Mouse (Mus musculus) G1E (cell line): ENCODE data around the gene Supt5. TPM values are rescaled to one million over a fixed set of nuclear protein-coding genes. Genes with fewer than 3 reads are reported as not detected.
"Not testable (repeated sequence)": the region's sequence is repeated elsewhere in the genome, so short reads cannot be mapped to it uniquely, and the experiment has no call there.

ENCODE experiments used
- ATAC-seq: 2 replicates; pipeline ENCODE4 v1.8.0; 2016; ENCODE audit warnings: mild to moderate bottlenecking; ENCODE audit not compliant: insufficient number of reproducible peaks, poor library complexity, low FRiP score, severe bottlenecking; ENCODE audit errors: extremely low read depth
- DNase-seq: peaks from one replicate; pipeline ENCODE4 v3.0.0; 2012; ENCODE audit warnings: low spot score
- H3K27me3 ChIP-seq: 2 replicates; pipeline ENCODE4 v1.6.1; 2012; ENCODE audit warnings: mild to moderate bottlenecking, low read length, inconsistent platforms; ENCODE audit not compliant: insufficient read depth
- H3K36me3 ChIP-seq: replicated peaks from 2 replicates; pipeline ENCODE3; 2012; ENCODE audit warnings: mild to moderate bottlenecking, inconsistent platforms
- H3K4me1 ChIP-seq: 2 replicates; pipeline ENCODE4 v1.6.1; 2012; ENCODE audit warnings: low read depth, low read length, inconsistent platforms, mixed read lengths; ENCODE audit not compliant: insufficient read depth
- H3K4me3 ChIP-seq: 2 replicates; pipeline ENCODE4 v1.5.1; 2012; ENCODE audit warnings: low read depth, mild to moderate bottlenecking, inconsistent platforms, low read length, moderate library complexity, mixed read lengths
- H3K9me3 ChIP-seq: replicated peaks from 2 replicates; pipeline ENCODE4 v1.6.1; 2012; ENCODE audit warnings: inconsistent platforms
- CTCF ChIP-seq: IDR thresholded peaks from 2 replicates; pipeline ENCODE4 v1.5.1; 2012; ENCODE audit warnings: low read depth, low read length, inconsistent platforms, mixed read lengths
- GATA1 ChIP-seq: IDR thresholded peaks from 2 replicates; pipeline ENCODE4 v1.6.1; 2012; ENCODE audit warnings: borderline replicate concordance, low read length, inconsistent platforms, mixed read lengths
- GATA2 ChIP-seq: IDR thresholded peaks from 2 replicates; pipeline ENCODE4 v1.6.1; 2012; ENCODE audit warnings: low read depth, low read length, inconsistent platforms, borderline replicate concordance
- POLR2AphosphoS5 ChIP-seq: IDR thresholded peaks from 2 replicates; pipeline ENCODE4 v1.6.1; 2012; ENCODE audit warnings: low read depth, low read length, inconsistent platforms; ENCODE audit not compliant: insufficient replicate concordance
- TAL1 ChIP-seq: conservative IDR thresholded peaks from 2 replicates; pipeline ENCODE4 v1.6.1; 2012; ENCODE audit warnings: low read depth, low read length, inconsistent platforms, mixed read lengths
- polyA plus RNA-seq: library from polyadenylated mRNA; stranded (reverse); fragments of >175 nt; gene quantifications from 2 replicates; pipeline ENCODE4 v1.2.3, GENCODE M21; 2012
- total RNA-seq, 2 experiments: library from RNA; stranded (forward) in 1 of 2; stranded (reverse) in 1 of 2; fragments of 200-1000 nt in 1 of 2; fragments of >200 nt in 1 of 2; fragmentation: Nextera tagmentation in 1 of 2; gene quantifications; 2 replicates each; pipeline ENCODE4 v1.2.3; 2014 to 2017

The Supt5 gene
- total RNA-seq (2014; fragmentation: Nextera tagmentation): 80.5 and 97.7 TPM in 2 replicates
- 54.7 and 65.6 TPM in 2 replicates for total RNA-seq (2017)
- 123 and 148 TPM in 2 replicates for polyA plus RNA-seq

- DNase-seq (peak; percentile 96), ATAC-seq (peak; percentile 96)
- Histone ChIP-seq H3K4me3 (peak within 1 kb of the TSS; percentile 96), H3K36me3 (peaks cover 34% of the 10 kb centered on the region), H3K4me1 (peaks cover 43% of the 10 kb centered on the region), H3K9me3 (no peaks in the 10 kb centered on the region), H3K27me3 (0 out of 2 replicates have a peak, but pooled peaks cover 3% of the 10 kb centered on the region)
- TF ChIP-seq POLR2AphosphoS5 (no peak), GATA1 (no peak), TAL1 (no peak), GATA2 (no peak), CTCF (no peak)
Measured at GRCm38 (mm10) chr7:28338108-28338998, at the start of gene Supt5. Gene Supt5, minus strand, starts transcription at chr7:28338746.

GRCm38 (mm10) chr7:28387384-28387783, 48.8 kb upstream of the Supt5 start:
- Histone ChIP-seq H3K4me1 (peaks cover 56% of the 10 kb centered on the region), H3K36me3 (peaks cover 71% of the 10 kb centered on the region)
- not testable (repeated sequence) for H3K27me3 ChIP-seq, H3K9me3 ChIP-seq, ATAC-seq, DNase-seq, H3K4me3 ChIP-seq

- ATAC-seq, H3K4me3 ChIP-seq, H3K9me3 ChIP-seq, H3K27me3 ChIP-seq, DNase-seq: not testable (repeated sequence)
- Histone ChIP-seq H3K4me1 (peaks cover 61% of the 10 kb centered on the region), H3K36me3 (peaks cover 71% of the 10 kb centered on the region)
Measured at GRCm38 (mm10) chr7:28386877-28387276, 48.3 kb upstream of the Supt5 start.

GRCm38 (mm10) chr7:28386462-28386861, 47.9 kb upstream of the Supt5 start:
- H3K27me3 ChIP-seq: no peaks in the 10 kb centered on the region
- DNase-seq: no peak
- H3K36me3 ChIP-seq: peaks cover 71% of the 10 kb centered on the region
- H3K4me3 ChIP-seq: no peak overlapping the region
- peaks cover 61% of the 10 kb centered on the region for H3K4me1 ChIP-seq
- no peak for ATAC-seq
- H3K9me3 ChIP-seq: no peaks in the 10 kb centered on the region
- TF ChIP-seq CTCF: peak; percentile 81
- no peak for TF ChIP-seq POLR2AphosphoS5
- TF ChIP-seq GATA2: no peak

- H3K27me3 ChIP-seq: no peaks in the 10 kb centered on the region
- no peak for TF ChIP-seq CTCF
- TF ChIP-seq GATA2: no peak
- no peak for TF ChIP-seq POLR2AphosphoS5
- no peak for TF ChIP-seq GATA1
- no peak for TF ChIP-seq TAL1
- ATAC-seq: no peak
- no peaks in the 10 kb centered on the region for H3K9me3 ChIP-seq
- DNase-seq: no peak
- peaks cover 60% of the 10 kb centered on the region for H3K4me1 ChIP-seq
- peaks cover 69% of the 10 kb centered on the region for H3K36me3 ChIP-seq
- H3K4me3 ChIP-seq: no peak overlapping the region
Measured at GRCm38 (mm10) chr7:28386007-28386406, 47.5 kb upstream of the Supt5 start.

- Histone ChIP-seq H3K4me3 (no peak overlapping the region), H3K36me3 (peaks cover 61% of the 10 kb centered on the region), H3K9me3 (no peaks in the 10 kb centered on the region), H3K4me1 (peaks cover 61% of the 10 kb centered on the region), H3K27me3 (no peaks in the 10 kb centered on the region)
- TF ChIP-seq POLR2AphosphoS5: no peak
- TF ChIP-seq TAL1: no peak
- TF ChIP-seq CTCF: no peak
- TF ChIP-seq GATA1: no peak
- TF ChIP-seq GATA2: no peak
- ATAC-seq (no peak), DNase-seq (no peak)
Measured at GRCm38 (mm10) chr7:28385196-28385595, 46.6 kb upstream of the Supt5 start.

- TF ChIP-seq GATA2 (no peak), POLR2AphosphoS5 (no peak), TAL1 (no peak), CTCF (no peak), GATA1 (no peak)
- Histone ChIP-seq H3K9me3 (no peaks in the 10 kb centered on the region), H3K4me1 (peaks cover 71% of the 10 kb centered on the region), H3K27me3 (no peaks in the 10 kb centered on the region), H3K36me3 (peaks cover 51% of the 10 kb centered on the region), H3K4me3 (no peak overlapping the region)
- DNase-seq: no peak
- ATAC-seq: no peak
Measured at GRCm38 (mm10) chr7:28384162-28384561, 45.6 kb upstream of the Supt5 start.
